Mouse (Mus musculus) limb, embryonic 11.5 days (tissue): ENCODE measurements around the gene Cwc27. TPM values are rescaled to one million over a fixed set of nuclear protein-coding genes. Genes with fewer than 3 reads are reported as not detected.

Experiments used
- ATAC-seq: fragments of 200-750 bp; cut with Nextera tagmentation; 2 replicates; pipeline ENCODE4 v1.8.0; 2017; ENCODE audit warnings: low read depth; ENCODE audit not compliant: insufficient number of reproducible peaks, low FRiP score, low TSS enrichment
- DNase-seq: peaks from one replicate; pipeline ENCODE4 v3.0.0-alpha.2; 2015; ENCODE audit warnings: low spot score
- H3K27ac ChIP-seq: fragments of 300-500 bp; sonication (generic); replicated peaks from 2 replicates; pipeline ENCODE4 v1.5.1; 2014; ENCODE audit warnings: low read depth, mild to moderate bottlenecking, low read length
- H3K27me3 ChIP-seq: fragments of 300-500 bp; sonication (generic); 2 replicates; pipeline ENCODE4 v1.6.1; 2014; ENCODE audit warnings: mild to moderate bottlenecking, low read length, mixed read lengths; ENCODE audit not compliant: control insufficient read depth, insufficient read depth
- H3K36me3 ChIP-seq: fragments of 300-500 bp; sonication (generic); 2 replicates; pipeline ENCODE4 v1.6.1; 2014; ENCODE audit warnings: mild to moderate bottlenecking, low read length, moderate library complexity, mixed read lengths; ENCODE audit not compliant: control insufficient read depth, insufficient read depth
- H3K4me1 ChIP-seq: fragments of 300-500 bp; sonication (generic); 2 replicates; pipeline ENCODE4 v1.6.1; 2014; ENCODE audit warnings: low read length, mixed read lengths; ENCODE audit not compliant: control insufficient read depth, insufficient read depth
- H3K4me2 ChIP-seq: fragments of 300-500 bp; sonication (generic); 2 replicates; pipeline ENCODE4 v1.6.1; 2014; ENCODE audit warnings: low read depth, mild to moderate bottlenecking, moderate library complexity; ENCODE audit not compliant: severe bottlenecking
- H3K4me3 ChIP-seq: fragments of 300-500 bp; sonication (generic); 2 replicates; pipeline ENCODE4 v1.5.1; 2014; ENCODE audit warnings: low read depth, low read length
- H3K9ac ChIP-seq: fragments of 300-500 bp; sonication (generic); 2 replicates; pipeline ENCODE4 v1.6.1; 2014; ENCODE audit warnings: mild to moderate bottlenecking, low read length
- H3K9me3 ChIP-seq: fragments of 300-500 bp; sonication (generic); 2 replicates; pipeline ENCODE4 v1.6.1; 2016; ENCODE audit warnings: low read length; ENCODE audit not compliant: control insufficient read depth
- WGBS: fragments of 180-500 bp; shearing (Covaris S2); extraction: QIAGEN DNeasy Blood & Tissue Kit; methylation state at CpG from one replicate; pipeline ENCODE4 v1.1.7; 2014; 5-methylcytosine and 5-hydroxymethylcytosine counted together
- polyA plus RNA-seq: library from polyadenylated mRNA; unstranded; fragments of >200 nt; fragmentation: Nextera tagmentation; extraction: Ambion mirVana; gene quantifications from 2 replicates; pipeline ENCODE4 v1.2.1, GENCODE M21; 2014

Gene Cwc27
- polyA plus RNA-seq, 1 experiment from 2014 or later: 32.2 TPM

DNA sequence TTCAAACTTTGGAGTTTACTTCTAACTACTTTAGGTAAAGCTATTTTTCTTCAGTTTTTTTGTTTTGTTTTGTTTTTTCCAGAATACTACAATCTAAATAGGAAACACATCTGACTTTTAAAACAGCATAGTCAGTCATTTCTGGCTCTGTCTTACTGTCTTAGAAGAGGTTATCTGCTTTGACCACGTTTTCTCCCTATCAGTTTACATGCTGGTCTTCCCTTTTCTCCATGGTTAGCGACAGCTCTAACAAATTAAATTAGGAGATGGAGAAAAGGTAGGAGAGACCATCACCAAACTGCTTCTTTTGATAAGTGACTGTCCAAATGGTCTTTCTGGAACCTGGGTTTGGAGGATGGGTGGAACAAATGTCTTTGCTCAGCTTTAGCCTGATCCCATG, 131.4 kb downstream of the Cwc27 start:
- Histone ChIP-seq H3K27ac (no peak overlapping the region), H3K4me3 (no peak overlapping the region), H3K9ac (no peak overlapping the region), H3K4me2 (no peak overlapping the region), H3K9me3 (no peaks in the 10 kb centered on the region), H3K27me3 (no peaks in the 10 kb centered on the region), H3K4me1 (peaks cover 4% of the 10 kb centered on the region; the same call in 1 of the 2 replicates), H3K36me3 (no peaks in the 10 kb centered on the region)
- ATAC-seq (no peak), DNase-seq (no peak)
- WGBS: 71% methylated on average over 2 of the region's 2 CpGs

DNA sequence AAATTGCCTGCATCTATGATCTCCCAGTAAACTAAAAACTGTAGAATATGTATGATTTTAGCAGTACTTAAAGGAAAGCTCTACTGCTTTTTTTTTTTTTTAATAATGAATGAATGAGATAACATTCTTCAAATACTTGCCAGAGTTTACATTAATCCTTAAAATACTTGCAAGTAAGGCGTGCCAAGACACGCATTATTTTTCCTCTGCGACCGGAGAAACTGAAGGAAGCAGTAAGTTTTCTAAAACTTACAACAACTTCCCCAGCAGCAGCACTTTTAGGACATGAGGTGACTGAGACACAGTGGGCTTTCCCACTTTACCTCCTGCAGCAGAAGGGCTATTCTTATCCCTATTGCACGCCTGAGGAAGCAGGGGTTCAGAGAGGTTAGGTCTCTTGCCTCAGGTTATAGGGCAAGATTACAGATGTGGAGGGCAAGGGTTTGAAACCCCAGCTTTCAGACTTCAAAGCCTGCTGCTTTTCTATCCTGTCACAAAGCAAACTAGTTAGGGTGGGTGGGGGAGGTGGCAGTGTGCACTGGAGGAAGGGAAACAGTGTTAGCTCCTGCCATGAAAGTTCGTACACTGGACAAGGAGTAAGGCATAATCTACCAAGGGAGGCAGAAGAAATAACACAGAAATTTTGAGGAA, 132.5 kb downstream of the Cwc27 start:
- no peak overlapping the region; the same call in 1 of the 2 replicates for H3K27ac ChIP-seq
- no peak overlapping the region for H3K9ac ChIP-seq
- no peaks in the 10 kb centered on the region for H3K9me3 ChIP-seq
- 0 out of 2 replicates have a peak, but pooled peaks have one; percentile 33 for ATAC-seq
- H3K27me3 ChIP-seq: no peaks in the 10 kb centered on the region
- H3K36me3 ChIP-seq: no peaks in the 10 kb centered on the region
- peaks cover 4% of the 10 kb centered on the region; the same call in 1 of the 2 replicates for H3K4me1 ChIP-seq
- H3K4me3 ChIP-seq: no peak overlapping the region
- H3K4me2 ChIP-seq: no peak overlapping the region
- no peak for DNase-seq
- 44% methylated on average over 6 of the region's 6 CpGs for WGBS

DNA sequence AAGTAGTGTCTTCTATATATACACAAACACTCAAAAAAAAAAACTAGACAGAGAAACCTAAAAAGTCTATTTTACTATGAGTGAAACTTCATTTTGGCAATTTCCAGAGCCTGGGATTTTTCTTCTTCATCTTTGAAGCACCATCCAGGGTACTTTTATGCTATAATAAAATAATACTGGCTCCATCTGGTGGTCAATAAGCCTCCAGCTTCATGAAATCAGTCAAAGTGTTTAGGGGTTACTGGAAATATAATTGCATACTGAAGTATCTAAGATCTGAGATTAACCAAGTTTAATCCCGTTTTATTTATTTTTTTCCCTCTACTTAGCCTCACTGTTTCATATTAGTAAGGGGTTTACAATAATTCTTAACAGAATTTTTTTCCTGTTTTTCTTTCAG, 135.7 kb downstream of the Cwc27 start:
- no peak overlapping the region for H3K27ac ChIP-seq
- no peak for ATAC-seq
- H3K9me3 ChIP-seq: no peaks in the 10 kb centered on the region
- H3K4me3 ChIP-seq: no peak overlapping the region
- DNase-seq: no peak
- no peaks in the 10 kb centered on the region for H3K27me3 ChIP-seq
- H3K36me3 ChIP-seq: no peaks in the 10 kb centered on the region
- 92% methylated on average over 1 of the region's 1 CpGs for WGBS
- H3K4me2 ChIP-seq: no peak overlapping the region
- no peak overlapping the region for H3K9ac ChIP-seq
- H3K4me1 ChIP-seq: peaks cover 4% of the 10 kb centered on the region; the same call in 1 of the 2 replicates

DNA sequence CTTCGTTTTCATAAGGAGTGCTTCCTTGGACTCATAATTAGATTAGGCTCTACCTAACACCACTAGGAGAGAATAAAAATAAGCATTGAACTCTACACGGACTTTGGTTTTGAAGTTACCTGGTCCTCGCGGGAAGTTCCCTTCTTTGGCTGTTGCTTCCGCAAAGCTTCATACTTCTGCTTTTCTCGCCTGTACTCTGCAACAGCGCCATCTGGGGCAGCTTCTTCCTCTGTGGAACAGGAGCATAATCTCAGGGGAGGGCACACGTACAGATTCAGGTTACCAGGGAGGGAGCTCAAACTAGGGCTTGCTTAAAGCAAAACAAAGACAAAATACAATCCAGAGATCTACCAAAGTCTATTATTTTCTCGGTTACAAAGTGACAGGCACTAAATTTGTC, 155.8 kb downstream of the Cwc27 start:
- H3K36me3 ChIP-seq: no peaks in the 10 kb centered on the region
- ATAC-seq (no peak), DNase-seq (no peak)
- H3K9me3 ChIP-seq: no peaks in the 10 kb centered on the region
- H3K27me3 ChIP-seq: no peaks in the 10 kb centered on the region
- no peak overlapping the region for H3K9ac ChIP-seq
- no peak overlapping the region for H3K4me2 ChIP-seq
- 96% methylated on average over 9 of the region's 9 CpGs for WGBS
- H3K4me3 ChIP-seq: no peak overlapping the region
- no peaks in the 10 kb centered on the region for H3K4me1 ChIP-seq
- H3K27ac ChIP-seq: no peak overlapping the region

DNA sequence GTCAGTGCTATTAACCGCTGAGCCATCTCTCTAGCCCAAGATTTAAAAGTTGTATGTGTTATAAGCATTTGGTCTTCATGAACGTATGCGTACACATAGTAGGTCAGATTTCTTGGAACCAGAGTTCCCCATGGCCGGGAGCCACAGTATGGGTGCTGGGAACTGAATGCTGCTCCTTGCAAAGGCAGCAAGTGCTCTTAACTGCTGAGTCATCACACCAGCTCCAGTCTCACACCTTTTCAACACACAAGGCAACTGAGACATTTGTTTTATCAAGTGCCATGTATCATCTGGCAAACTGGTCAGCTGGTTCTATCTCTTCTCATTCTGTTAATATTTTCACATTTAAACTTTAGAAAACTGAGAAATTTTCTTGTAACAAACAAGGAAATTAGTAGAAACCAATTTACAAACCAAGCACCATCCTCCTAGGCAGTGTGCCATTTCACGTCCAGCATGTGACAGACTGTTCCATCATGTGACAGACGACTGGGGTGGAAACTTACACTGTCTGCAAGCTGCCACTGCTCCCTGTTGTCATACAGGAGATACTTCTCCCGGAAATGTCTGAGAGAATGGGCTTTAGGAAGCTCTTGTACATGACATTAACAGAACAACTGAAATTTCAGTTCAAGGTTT, 156.8 kb downstream of the Cwc27 start:
- Histone ChIP-seq H3K4me2 (no peak overlapping the region), H3K27me3 (no peaks in the 10 kb centered on the region), H3K4me1 (no peaks in the 10 kb centered on the region), H3K9ac (no peak overlapping the region), H3K36me3 (no peaks in the 10 kb centered on the region), H3K9me3 (no peaks in the 10 kb centered on the region), H3K4me3 (no peak overlapping the region), H3K27ac (no peak overlapping the region)
- 93% methylated on average over 7 of the region's 7 CpGs for WGBS
- DNase-seq (no peak), ATAC-seq (no peak)

DNA sequence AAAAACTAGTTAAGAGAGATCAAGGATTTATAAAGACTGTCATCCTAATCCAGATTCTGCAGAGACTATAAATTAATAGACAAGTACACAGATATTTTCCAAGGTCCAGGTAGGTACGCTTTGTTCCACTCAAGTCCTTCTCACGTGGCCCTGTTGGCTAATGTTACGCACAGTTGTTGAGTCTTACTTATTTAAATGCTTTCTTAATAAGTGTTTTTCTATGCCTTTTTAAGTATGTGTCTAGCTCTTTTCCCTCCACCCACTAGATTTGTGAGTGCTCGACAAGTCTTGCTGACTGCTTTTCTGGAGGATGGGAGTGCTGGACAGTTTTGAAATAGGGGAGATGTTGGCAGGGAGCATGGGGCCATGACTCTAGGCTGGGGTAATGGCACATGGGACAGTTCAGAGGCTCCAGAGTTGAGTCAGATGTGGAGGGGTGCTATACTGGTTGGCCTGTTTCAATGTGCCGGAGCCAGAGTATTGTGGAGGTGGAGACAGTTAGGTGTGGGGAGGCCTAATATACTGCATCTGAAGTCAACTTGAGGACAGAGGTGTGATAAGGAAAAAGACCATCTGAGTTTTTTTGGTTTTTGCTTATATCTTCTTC, 160.2 kb downstream of the Cwc27 start:
- WGBS: 94% methylated on average over 5 of the region's 5 CpGs
- Histone ChIP-seq H3K36me3 (no peaks in the 10 kb centered on the region; the same call in 1 of the 2 replicates), H3K27ac (no peak overlapping the region), H3K27me3 (no peaks in the 10 kb centered on the region), H3K9me3 (no peaks in the 10 kb centered on the region), H3K4me2 (no peak overlapping the region), H3K9ac (no peak overlapping the region), H3K4me1 (peaks cover 3% of the 10 kb centered on the region; the same call in 1 of the 2 replicates), H3K4me3 (no peak overlapping the region)
- ATAC-seq (no peak), DNase-seq (no peak)

DNA sequence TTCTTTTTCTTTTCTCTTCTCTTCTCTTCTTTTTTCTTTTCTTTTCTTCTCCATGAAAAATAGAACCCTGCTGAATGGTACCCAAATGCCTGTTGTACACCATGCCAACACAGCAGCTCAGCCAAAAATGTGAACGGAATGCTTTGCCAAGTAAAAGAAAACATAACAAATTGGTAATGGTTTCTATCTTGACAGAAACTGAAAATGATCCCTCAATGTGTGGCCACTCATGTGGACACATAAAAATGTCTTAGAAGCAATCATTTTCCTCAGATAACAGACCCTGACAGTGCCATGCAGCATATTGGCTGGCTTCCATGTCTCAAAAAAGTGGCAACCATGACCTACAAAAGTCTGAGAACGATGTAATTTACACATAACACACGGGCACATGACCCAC, 161.8 kb downstream of the Cwc27 start:
- 86% methylated on average over 3 of the region's 3 CpGs for WGBS
- Histone ChIP-seq H3K4me3 (no peak overlapping the region), H3K27me3 (no peaks in the 10 kb centered on the region), H3K4me1 (peaks cover 3% of the 10 kb centered on the region; the same call in 1 of the 2 replicates), H3K4me2 (no peak overlapping the region), H3K9me3 (no peaks in the 10 kb centered on the region), H3K9ac (no peak overlapping the region), H3K27ac (no peak overlapping the region), H3K36me3 (no peaks in the 10 kb centered on the region; the same call in 1 of the 2 replicates)
- ATAC-seq (no peak), DNase-seq (no peak)

DNA sequence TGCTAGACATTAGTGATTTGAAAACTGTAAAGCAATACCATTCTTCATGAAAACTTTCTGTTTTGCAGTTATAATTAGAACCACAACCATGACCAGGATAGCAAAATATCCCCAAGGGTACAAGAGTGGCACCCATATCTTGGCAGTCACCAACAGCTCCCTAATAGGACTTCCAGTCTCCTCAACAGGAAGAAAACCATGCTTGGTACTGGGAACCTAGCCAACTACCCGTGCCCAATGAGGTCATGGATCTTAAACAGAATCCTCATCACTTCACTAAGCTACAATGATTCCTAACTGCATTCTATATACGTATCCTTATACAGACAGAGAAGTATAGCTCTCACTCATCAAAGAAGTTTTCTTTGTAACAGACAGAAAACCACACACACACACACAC, 165.2 kb downstream of the Cwc27 start:
- Histone ChIP-seq H3K4me3 (no peak overlapping the region), H3K27ac (no peak overlapping the region), H3K4me1 (peaks cover 3% of the 10 kb centered on the region; the same call in 1 of the 2 replicates), H3K27me3 (no peaks in the 10 kb centered on the region), H3K9ac (no peak overlapping the region), H3K9me3 (no peaks in the 10 kb centered on the region), H3K4me2 (no peak overlapping the region), H3K36me3 (no peaks in the 10 kb centered on the region; the same call in 1 of the 2 replicates)
- ATAC-seq (no peak), DNase-seq (no peak)
- WGBS: 90% methylated on average over 2 of the region's 2 CpGs
